Mouse (Mus musculus) E14TG2a.4 (cell line): ENCODE results near the gene Tmem40.

Experiments
- CTCF ChIP-seq: conservative IDR thresholded peaks from 2 replicates; pipeline ENCODE4 v1.5.1; 2014; ENCODE audit warnings: low read length
- NANOG ChIP-seq: IDR thresholded peaks from 2 replicates; pipeline ENCODE4 v1.6.1; 2014; ENCODE audit warnings: borderline replicate concordance, low read length, mixed read lengths

DNA sequence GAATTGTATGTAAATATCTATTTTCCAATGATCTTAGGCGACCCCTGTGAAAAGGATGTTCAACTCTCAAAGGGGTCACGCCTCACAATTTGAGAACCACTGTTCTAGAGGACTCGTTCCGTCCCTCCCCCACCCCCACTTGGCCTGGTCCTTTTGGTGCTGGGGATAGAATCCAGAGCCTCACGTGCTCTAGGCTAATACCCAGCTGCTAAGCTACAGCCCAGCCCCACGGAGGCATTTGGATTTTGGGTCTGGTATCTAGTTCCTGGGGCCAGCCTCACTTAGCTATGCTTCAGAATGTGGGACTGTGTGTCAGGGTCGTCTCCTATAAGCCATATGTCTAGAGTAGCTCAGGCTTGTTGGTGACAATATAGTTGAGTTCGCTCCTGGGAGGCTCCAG is 49.4 kb upstream of the Tmem40 start:
- TF ChIP-seq CTCF = no peak
- TF ChIP-seq NANOG = no peak
